Mouse (Mus musculus) MEL (cell line): Measurements from ENCODE around the gene Fastk. TPM values are rescaled to one million over a fixed set of nuclear protein-coding genes. Genes with fewer than 3 reads are reported as not detected.

Experiments
- DNase-seq: peaks from one replicate; pipeline ENCODE4 v3.0.0; 2011; ENCODE audit warnings: low read depth, low spot score
- H3K27ac ChIP-seq: 2 replicates; pipeline ENCODE4 v1.5.1; 2012; ENCODE audit warnings: low read depth, mild to moderate bottlenecking, control low read depth, low read length, moderate library complexity; ENCODE audit not compliant: control insufficient read depth
- H3K27me3 ChIP-seq, 2 experiments: fragments of 150-350 bp in 1 of 2; sonication (generic) in 1 of 2; 2 replicates each; pipeline ENCODE4 v1.6.1; 2012; ENCODE audit warnings: low read length in 2 of 2, mild to moderate bottlenecking in 2 of 2, improper control_type of control experiment in 1 of 2, moderate library complexity in 1 of 2; ENCODE audit not compliant: insufficient read depth in 2 of 2, control insufficient read depth in 1 of 2
- H3K36me3 ChIP-seq, 2 experiments: 2 replicates each; pipeline ENCODE4 v1.6.1; 2012 to 2014; ENCODE audit warnings: low read length in 2 of 2, improper control_type of control experiment in 1 of 2, inconsistent platforms in 1 of 2, mild to moderate bottlenecking in 1 of 2; ENCODE audit not compliant: insufficient read depth in 2 of 2, control insufficient read depth in 1 of 2
- H3K4me1 ChIP-seq, 2 experiments: fragments of 150-350 bp in 1 of 2; sonication (generic) in 1 of 2; 2 replicates each; pipeline ENCODE4 v1.6.1; 2012; ENCODE audit warnings: low read length in 2 of 2, improper control_type of control experiment in 1 of 2, mild to moderate bottlenecking in 1 of 2; ENCODE audit not compliant: insufficient read depth in 2 of 2, control insufficient read depth in 1 of 2
- H3K4me3 ChIP-seq, 2 experiments: fragments of 150-350 bp in 1 of 2; sonication (generic) in 1 of 2; 2 replicates each; pipeline ENCODE4 v1.5.1; 2012; ENCODE audit warnings: low read depth in 2 of 2, low read length in 2 of 2, mild to moderate bottlenecking in 2 of 2, moderate library complexity in 2 of 2, control low read depth in 1 of 2, improper control_type of control experiment in 1 of 2; ENCODE audit not compliant: control insufficient read depth in 1 of 2, insufficient read depth in 1 of 2
- H3K79me2 ChIP-seq: 2 replicates; pipeline ENCODE4 v1.6.1; 2012; ENCODE audit warnings: mild to moderate bottlenecking, low read length, moderate library complexity; ENCODE audit not compliant: control insufficient read depth, poor library complexity, insufficient read depth
- H3K9ac ChIP-seq: 2 replicates; pipeline ENCODE4 v1.6.1; 2012; ENCODE audit warnings: low read depth, mild to moderate bottlenecking, control low read depth, low read length, moderate library complexity; ENCODE audit not compliant: control insufficient read depth, poor library complexity, severe bottlenecking
- H3K9me3 ChIP-seq: fragments of 150-350 bp; sonication (generic); replicated peaks from 2 replicates; pipeline ENCODE4 v1.6.1; 2012; ENCODE audit warnings: mild to moderate bottlenecking, low read length, improper control_type of control experiment, moderate library complexity; ENCODE audit not compliant: insufficient read depth
- BHLHE40 ChIP-seq: IDR thresholded peaks from 2 replicates; pipeline ENCODE4 v1.6.1; 2012; ENCODE audit warnings: low read depth, mild to moderate bottlenecking, inconsistent platforms, low read length, improper control_type of control experiment, borderline replicate concordance
- CHD2 ChIP-seq: IDR thresholded peaks from 2 replicates; pipeline ENCODE4 v1.6.1; 2011; ENCODE audit warnings: low read length, improper control_type of control experiment
- CTCF ChIP-seq, 3 experiments: IDR thresholded peaks in 2 of 3; conservative IDR thresholded peaks in 1 of 3; 2 replicates each; pipeline ENCODE4 v1.5.1; 2011 to 2012; ENCODE audit warnings: low read length in 3 of 3, low read depth in 2 of 3, mild to moderate bottlenecking in 2 of 3, improper control_type of control experiment in 1 of 3, inconsistent platforms in 1 of 3, mixed read lengths in 1 of 3, moderate library complexity in 1 of 3; ENCODE audit not compliant: control insufficient read depth in 1 of 3, insufficient read depth in 1 of 3, poor library complexity in 1 of 3, severe bottlenecking in 1 of 3
- ELF1 ChIP-seq: IDR thresholded peaks from 2 replicates; pipeline ENCODE4 v1.6.1; 2014; ENCODE audit warnings: low read depth, mild to moderate bottlenecking, inconsistent platforms, low read length, improper control_type of control experiment, moderate library complexity
- GATA1 ChIP-seq: IDR thresholded peaks from 2 replicates; pipeline ENCODE4 v1.6.1; 2011; ENCODE audit warnings: low read depth, low read length, improper control_type of control experiment
- HCFC1 ChIP-seq: IDR thresholded peaks from 2 replicates; pipeline ENCODE4 v1.6.1; 2012; ENCODE audit warnings: low read depth, mild to moderate bottlenecking, inconsistent platforms, low read length, improper control_type of control experiment, moderate library complexity
- MAZ ChIP-seq: IDR thresholded peaks from 2 replicates; pipeline ENCODE4 v1.6.1; 2012; ENCODE audit warnings: low read depth, mild to moderate bottlenecking, inconsistent platforms, low read length, improper control_type of control experiment
- MYB ChIP-seq: IDR thresholded peaks from 2 replicates; pipeline ENCODE4 v1.6.1; 2011; ENCODE audit warnings: mild to moderate bottlenecking, low read depth, low read length, improper control_type of control experiment
- MYC ChIP-seq: IDR thresholded peaks from 2 replicates; pipeline ENCODE4 v1.6.1; 2011; ENCODE audit warnings: low read depth, mild to moderate bottlenecking, low read length, improper control_type of control experiment, moderate library complexity
- NELFE ChIP-seq: IDR thresholded peaks from 2 replicates; pipeline ENCODE4 v1.6.1; 2011; ENCODE audit warnings: low read depth, low read length, improper control_type of control experiment
- NRF1 ChIP-seq: IDR thresholded peaks from 2 replicates; pipeline ENCODE4 v1.6.1; 2014; ENCODE audit warnings: low read depth, mild to moderate bottlenecking, inconsistent platforms, low read length, improper control_type of control experiment, moderate library complexity; ENCODE audit not compliant: poor library complexity, insufficient read depth, severe bottlenecking
- POLR2A ChIP-seq, 2 experiments: IDR thresholded peaks; 2 replicates each; pipeline ENCODE4 v1.6.1; 2011 to 2012; ENCODE audit warnings: low read length in 2 of 2, mild to moderate bottlenecking in 2 of 2, control low read depth in 1 of 2, improper control_type of control experiment in 1 of 2, low read depth in 1 of 2, moderate library complexity in 1 of 2; ENCODE audit not compliant: control insufficient read depth in 1 of 2, insufficient read depth in 1 of 2, poor library complexity in 1 of 2
- POLR2AphosphoS2 ChIP-seq: IDR thresholded peaks from 2 replicates; pipeline ENCODE4 v1.6.1; 2011; ENCODE audit warnings: low read length, improper control_type of control experiment
- RCOR1 ChIP-seq: IDR thresholded peaks from 2 replicates; pipeline ENCODE4 v1.6.1; 2012; ENCODE audit warnings: low read depth, mild to moderate bottlenecking, inconsistent platforms, low read length, improper control_type of control experiment
- SMC3 ChIP-seq: IDR thresholded peaks from 2 replicates; pipeline ENCODE4 v1.6.1; 2011; ENCODE audit warnings: low read depth, low read length, improper control_type of control experiment
- TBP ChIP-seq: IDR thresholded peaks from 2 replicates; pipeline ENCODE4 v1.8.0; 2011; ENCODE audit warnings: low read depth, low read length, improper control_type of control experiment
- TCF12 ChIP-seq: IDR thresholded peaks from 2 replicates; pipeline ENCODE4 v1.6.1; 2014; ENCODE audit warnings: low read depth, mild to moderate bottlenecking, inconsistent platforms, low read length, improper control_type of control experiment, moderate library complexity
- UBTF ChIP-seq: IDR thresholded peaks from 2 replicates; pipeline ENCODE4 v1.6.1; 2012; ENCODE audit warnings: low read depth, mild to moderate bottlenecking, inconsistent platforms, low read length, improper control_type of control experiment, moderate library complexity, borderline replicate concordance; ENCODE audit not compliant: insufficient read depth
- polyA plus RNA-seq, 2 experiments: library from polyadenylated mRNA; stranded (reverse) in 1 of 2; unstranded in 1 of 2; fragments of >175 nt in 1 of 2; fragments of >200 nt in 1 of 2; gene quantifications; 2 replicates each; pipeline versions ENCODE4 v1.2.1 to v1.2.4; 2012; ENCODE audit warnings: low replicate concordance in 2 of 2, low read depth in 1 of 2; ENCODE audit not compliant: insufficient read length in 2 of 2, insufficient read depth in 1 of 2, missing spikeins in 1 of 2
- total RNA-seq: library from RNA; depleted of rRNA; stranded (reverse); fragments of 300-350 nt; gene quantifications from 2 replicates; pipeline ENCODE4 v1.2.3, GENCODE M21; 2012

Gene Fastk
- total and polyA plus RNA-seq, 3 experiments, result 111 to 273 (median 228) TPM

GRCm38 (mm10) chr5:24425421-24426036, 19.6 kb downstream of the Fastk start:
- peak overlapping the region; percentile 85 for H3K9ac ChIP-seq
- peak; percentile 79 for DNase-seq
- 0 out of 2 replicates have a peak overlapping the region, but pooled peaks have one; percentile 18 for H3K27ac ChIP-seq
- TF ChIP-seq NRF1, result no peak
- TF ChIP-seq CTCF (IDR thresholded peaks at IDR 0.05 in 2 of 3, conservative IDR thresholded peaks at IDR 0.05 in 1 of 3; ENCODE audit: control insufficient read depth in 1 of 3, insufficient read depth in 1 of 3, low read depth in 2 of 3, low read length in 3 of 3, poor library complexity in 1 of 3, severe bottlenecking in 1 of 3), result peak in 2 of 3 experiments; percentile 26 to 35; a peak in 4 of 6 replicates
- TF ChIP-seq SMC3, result peak; percentile 4; the same call in 1 of the 2 replicates
- TF ChIP-seq MYC, result no peak
- no peak for TF ChIP-seq BHLHE40
- 0 out of 2 replicates have a peak, but pooled peaks have one; percentile 2 for TF ChIP-seq ELF1
- TF ChIP-seq TCF12, result 0 out of 2 replicates have a peak, but pooled peaks have one; percentile 11
- no peak for TF ChIP-seq CHD2
- peak overlapping the region; percentile 78 to 86 for H3K4me3 ChIP-seq
- H3K36me3 ChIP-seq, result peaks cover 0 to 17% of the 10 kb centered on the region in 2 experiments; a peak in 2 of 4 replicates
- H3K79me2 ChIP-seq, result peaks cover 14% of the 10 kb centered on the region
- no peaks in the 10 kb centered on the region for H3K27me3 ChIP-seq
- no peaks in the 10 kb centered on the region for H3K9me3 ChIP-seq
- peaks cover 6 to 22% of the 10 kb centered on the region in 2 experiments for H3K4me1 ChIP-seq

- Histone ChIP-seq H3K9ac (peak overlapping the region; percentile 85), H3K79me2 (peaks cover 14% of the 10 kb centered on the region), H3K27me3 (no peaks in the 10 kb centered on the region), H3K4me3 (peak overlapping the region; percentile 78 to 86), H3K9me3 (no peaks in the 10 kb centered on the region), H3K36me3 (peaks cover 0 to 17% of the 10 kb centered on the region in 2 experiments; a peak in 2 of 4 replicates), H3K4me1 (peaks cover 6 to 22% of the 10 kb centered on the region in 2 experiments), H3K27ac (peak overlapping the region; percentile 60)
- peak; percentile 12; the same call in 1 of the 2 replicates for TF ChIP-seq POLR2AphosphoS2
- TF ChIP-seq MYC, result no peak
- TF ChIP-seq CTCF (IDR thresholded peaks at IDR 0.05 in 2 of 3, conservative IDR thresholded peaks at IDR 0.05 in 1 of 3; ENCODE audit: control insufficient read depth in 1 of 3, insufficient read depth in 1 of 3, low read depth in 2 of 3, low read length in 3 of 3, poor library complexity in 1 of 3, severe bottlenecking in 1 of 3), result peak in 1 of 3 experiments; percentile 0; a peak in 1 of 6 replicates
- TF ChIP-seq HCFC1, result peak; percentile 15; the same call in 1 of the 2 replicates
- TF ChIP-seq UBTF, result 0 out of 2 replicates have a peak, but pooled peaks have one; percentile 7
- TF ChIP-seq TBP, result 0 out of 2 replicates have a peak, but pooled peaks have one; percentile 38
- peak; percentile 7; the same call in 1 of the 2 replicates for TF ChIP-seq MAZ
- no peak for TF ChIP-seq GATA1
- peak; percentile 31; the same call in 1 of the 2 replicates for TF ChIP-seq NRF1
- TF ChIP-seq ELF1, result 0 out of 2 replicates have a peak, but pooled peaks have one; percentile 36
- TF ChIP-seq POLR2A (IDR thresholded peaks at IDR 0.05; ENCODE audit: control insufficient read depth in 1 of 2, insufficient read depth in 1 of 2, low read depth in 1 of 2, low read length in 2 of 2, poor library complexity in 1 of 2), result peak; percentile 68 to 75; a peak in 3 of 4 replicates
- TF ChIP-seq RCOR1, result 0 out of 2 replicates have a peak, but pooled peaks have one; percentile 0
- peak; percentile 64 for TF ChIP-seq NELFE
- no peak for TF ChIP-seq MYB
- peak; percentile 93 for DNase-seq
Measured at GRCm38 (mm10) chr5:24424861-24425411, 20.2 kb downstream of the Fastk start.
